Comparison of ENCODE assay signal across 10 mouse cellular contexts in genomic region chr19:10304395-10304794, GRCm38 (mm10). TPM values are rescaled to one million over a fixed set of nuclear protein-coding genes. Genes with fewer than 3 reads are reported as not detected.
A peak's percentile ranks its signal among the peaks of the same experiment; 100 is the strongest.
DNase-seq lines count a peak whose midpoint lies in the region; ATAC-seq and TF ChIP-seq lines count a peak whose summit lies in the region.
"Had no signal": no experiment of that assay in that cellular context is flagged by ENCODE, and none has a peak within 500 bp of the region (broad histone marks: within the 10 kb centered on the region; RNA-seq: fewer than 3 reads in every experiment).

No protein-coding gene starts in this region.

- no peaks in the 10 kb centered on the region for H3K27me3 ChIP-seq in heart, adult 2 months (ENCODE audit: control insufficient read depth, insufficient read depth, low read length)
- H3K27me3 ChIP-seq in C2C12 (ENCODE audit: control insufficient read depth, insufficient read depth, insufficient read length): no peaks in the 10 kb centered on the region
- H3K27me3 ChIP-seq in forebrain, embryonic 12.5 days: peaks cover 34% of the 10 kb centered on the region
- H3K27me3 ChIP-seq in liver, embryonic 13.5 days: peaks cover 52% of the 10 kb centered on the region

- peak; percentile 71 for ATAC-seq in forebrain, embryonic 12.5 days (ENCODE audit: low FRiP score)
- no peak for ATAC-seq in liver, embryonic 13.5 days (ENCODE audit: low read depth)
- ATAC-seq in activated CD4-positive, CD25-positive, alpha-beta regulatory T cell, adult 4 months: no peak

- H3K4me2 ChIP-seq in forebrain, embryonic 12.5 days: peak overlapping the region; percentile 98
- peak overlapping the region; percentile 70 for H3K4me2 ChIP-seq in liver, embryonic 13.5 days

- peak overlapping the region; percentile 72 for H3ac ChIP-seq in C2C12 (ENCODE audit: control insufficient read depth, insufficient read length, low read depth)

- intact Hi-C loops in heart, adult 2 months (cut with DNase I): loop anchor here (2.0 kb wide), 1 partner anchor 46 kb away; no protein-coding TSS in a partner anchor
- intact Hi-C loops in heart, postnatal 14 days (cut with DNase I): no loop called here

- H3K79me2 ChIP-seq in heart, adult 2 months (replicated peaks; ENCODE audit: control insufficient read depth, insufficient read depth, low read length): no peaks in the 10 kb centered on the region
- peaks cover 45% of the 10 kb centered on the region for H3K79me2 ChIP-seq in C2C12 (ENCODE audit: control insufficient read depth, insufficient read depth)

- 0 out of 2 replicates have a peak, but pooled peaks cover 1% of the 10 kb centered on the region for H3K4me1 ChIP-seq in heart, adult 2 months (ENCODE audit: control insufficient read depth, insufficient read depth, low read length)
- peaks cover 11% of the 10 kb centered on the region for H3K4me1 ChIP-seq in forebrain, embryonic 12.5 days
- peaks cover 15% of the 10 kb centered on the region for H3K4me1 ChIP-seq in liver, embryonic 13.5 days (replicated peaks)

- H3K79me3 ChIP-seq in C2C12 (ENCODE audit: low read depth): peaks cover 29% of the 10 kb centered on the region

- TF ChIP-seq POLR2A in heart, adult 2 months (IDR thresholded peaks at IDR 0.05; ENCODE audit: insufficient read depth, low read depth, low read length): no peak

- no peaks in the 10 kb centered on the region for H3K36me3 ChIP-seq in heart, adult 2 months (ENCODE audit: control insufficient read depth, insufficient read depth, low read length)
- no peaks in the 10 kb centered on the region for H3K36me3 ChIP-seq in C2C12 (ENCODE audit: control insufficient read depth, insufficient read depth)
- no peaks in the 10 kb centered on the region for H3K36me3 ChIP-seq in forebrain, embryonic 12.5 days (replicated peaks)
- H3K36me3 ChIP-seq in liver, embryonic 13.5 days: no peaks in the 10 kb centered on the region

- TF ChIP-seq CTCF in heart, adult 2 months (IDR thresholded peaks at IDR 0.05): no peak
- TF ChIP-seq CTCF in C2C12 (IDR thresholded peaks at IDR 0.05; ENCODE audit: control insufficient read depth, insufficient read depth, insufficient read length): no peak

- no peaks in the 10 kb centered on the region for H3K9me3 ChIP-seq in forebrain, embryonic 12.5 days
- H3K9me3 ChIP-seq in liver, embryonic 13.5 days (replicated peaks): no peaks in the 10 kb centered on the region

- no peak for DNase-seq in heart, adult 2 months
- DNase-seq in heart, postnatal 14 days: no peak
- no peak for DNase-seq in liver, embryonic 13.5 days
- DNase-seq in yolk sac, embryonic 10.5 days (ENCODE audit: low spot score): no peak
- DNase-seq in embryo, embryonic 11 days: no peak

- peak overlapping the region; percentile 80 for H3K9ac ChIP-seq in heart, adult 2 months (ENCODE audit: low read depth, low read length)
- H3K9ac ChIP-seq in forebrain, embryonic 12.5 days: peak overlapping the region; percentile 82
- peak overlapping the region; percentile 57 for H3K9ac ChIP-seq in liver, embryonic 13.5 days

- WGBS in heart, adult 2 months: 8% methylated on average over 37 of the region's 37 CpGs
- 4% methylated on average over 37 of the region's 37 CpGs for WGBS in forebrain, embryonic 12.5 days
- WGBS in liver, embryonic 13.5 days (ENCODE audit: insufficient replicate concordance): 9% methylated on average over 37 of the region's 37 CpGs

- H3K27ac ChIP-seq in heart, adult 2 months: peak overlapping the region; percentile 62
- H3K27ac ChIP-seq in forebrain, embryonic 12.5 days: 0 out of 2 replicates have a peak overlapping the region, but pooled peaks have one; percentile 36
- H3K27ac ChIP-seq in liver, embryonic 13.5 days: no peak overlapping the region

- TF ChIP-seq EP300 in heart, adult 2 months (IDR thresholded peaks at IDR 0.05; ENCODE audit: insufficient read depth, low read depth, low read length): no peak

- H3K4me3 ChIP-seq in heart, adult 2 months: peak overlapping the region; percentile 76
- H3K4me3 ChIP-seq in C2C12 (ENCODE audit: insufficient read depth, poor library complexity, severe bottlenecking): peak overlapping the region; percentile 59
- peak overlapping the region; percentile 82 for H3K4me3 ChIP-seq in forebrain, embryonic 12.5 days (replicated peaks)
- H3K4me3 ChIP-seq in liver, embryonic 13.5 days (replicated peaks): peak overlapping the region; percentile 60

TF ChIP-seq in C2C12, 6 proteins besides CTCF, POLR2A, EP300 and RAD21:
- TF ChIP-seq MAX (IDR thresholded peaks at IDR 0.05) (no peak), MYOG (IDR thresholded peaks at IDR 0.05; ENCODE audit: control insufficient read depth, extremely low read depth, insufficient read length) (no peak), CEBPB (IDR thresholded peaks at IDR 0.05; ENCODE audit: low read depth) (no peak), USF1 (IDR thresholded peaks at IDR 0.05; ENCODE audit: low read depth) (no peak), MYOD1 (IDR thresholded peaks at IDR 0.05; ENCODE audit: control insufficient read depth, insufficient read length, low read depth) (no peak), FOSL1 (IDR thresholded peaks at IDR 0.05; ENCODE audit: insufficient read depth, low read length, poor library complexity, severe bottlenecking) (no peak)
TF ChIP-seq in C2C12: peak in this region for 0.

RNA-seq across cellular contexts. Expression of gene Dagla, which starts 0.3 kb away (rescaled TPM):
- total RNA-seq in heart, adult 2 months (2021): 1 to 10 TPM; 2.5 to 3.3 TPM
- 4.8 and 5.7 TPM in 2 replicates for polyA plus RNA-seq in heart, adult 2 months (2012; rRNA removed)
- total RNA-seq in heart, postnatal 14 days (2021): 1 to 10 TPM; 3.0 to 3.5 TPM
- 8.3 TPM for polyA plus RNA-seq in C2C12 (2012; fragmentation: generic; extraction: Trizol)
- 3.6 TPM in 2 replicates for polyA plus RNA-seq in forebrain, embryonic 12.5 days (2016; fragmentation: Nextera tagmentation; extraction: Ambion mirVana)
- polyA plus RNA-seq in liver, embryonic 13.5 days (2015; fragmentation: Nextera tagmentation; extraction: Ambion mirVana): 0.20 and 0.32 TPM in 2 replicates
- polyA plus RNA-seq in activated CD4-positive, CD25-positive, alpha-beta regulatory T cell, adult 4 months (2017; shearing (Covaris generic)): under 1 TPM in 1 of 2 experiments, not detected in 1; 0.20 TPM
- total RNA-seq: hematopoietic stem cell, adult 5-6 weeks; MEL had no signal
